In the genomic region with DNA sequence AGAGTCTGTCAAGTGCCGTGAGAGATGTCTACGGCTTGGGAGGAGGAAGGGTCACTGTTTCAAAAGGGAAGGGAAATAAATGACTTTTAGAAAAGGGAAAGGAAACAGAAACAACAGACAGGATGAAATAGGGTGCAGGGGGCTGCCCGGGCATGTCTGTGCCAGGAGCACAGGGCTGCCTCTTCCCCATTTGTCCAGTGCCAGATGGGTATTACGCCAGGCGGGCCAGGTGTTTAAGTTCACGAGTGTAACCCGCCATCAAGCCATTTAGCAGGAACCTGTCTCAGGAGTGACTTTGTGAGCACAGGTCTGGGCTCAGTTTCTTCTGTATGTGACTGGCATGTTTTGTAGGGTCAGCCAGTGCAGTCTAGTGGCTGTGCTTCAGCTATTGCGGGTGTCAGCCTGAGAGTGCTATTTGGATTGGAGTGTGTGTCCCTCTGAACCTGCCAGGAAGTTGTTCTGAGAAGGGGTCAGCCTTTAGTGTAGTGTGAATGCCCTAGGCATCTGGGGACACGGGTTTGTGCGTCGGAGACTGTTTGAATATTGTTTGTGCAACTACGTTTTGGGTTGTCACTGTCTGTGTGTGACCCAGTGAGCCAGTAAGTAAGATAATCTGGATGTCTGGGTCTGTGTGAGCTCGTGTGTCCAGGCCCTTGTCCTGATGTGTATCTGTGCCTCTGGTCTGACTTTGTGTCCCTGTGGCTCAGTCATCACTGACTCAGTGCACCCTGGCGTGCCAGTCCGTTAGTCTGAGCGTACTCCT, we compare ENCODE assay signal across 8 mouse cellular contexts. TPM values are rescaled to one million over a fixed set of nuclear protein-coding genes. Genes with fewer than 3 reads are reported as not detected.
DNase-seq lines count a peak whose midpoint lies in the region; ATAC-seq and TF ChIP-seq lines count a peak whose summit lies in the region.

No protein-coding gene starts in this region.

- no peak for TF ChIP-seq POLR2A in bone marrow, adult 2 months (IDR thresholded peaks at IDR 0.05; ENCODE audit: borderline replicate concordance, control insufficient read depth, low read depth, low read length)
- no peak for TF ChIP-seq POLR2A in small intestine, adult 2 months (IDR thresholded peaks at IDR 0.05; ENCODE audit: low read depth, low read length)

- H3K9ac ChIP-seq in heart, embryonic 15.5 days = peak overlapping the region; percentile 55
- H3K9ac ChIP-seq in liver, embryonic 12.5 days = peak overlapping the region; percentile 99

- peaks cover 10% of the 10 kb centered on the region for H3K4me1 ChIP-seq in bone marrow, adult 2 months (ENCODE audit: control insufficient read depth, insufficient read depth, low read length)
- peaks cover 55% of the 10 kb centered on the region for H3K4me1 ChIP-seq in heart, embryonic 15.5 days (replicated peaks)
- H3K4me1 ChIP-seq in liver, embryonic 12.5 days = peaks cover 72% of the 10 kb centered on the region
- H3K4me1 ChIP-seq in small intestine, adult 2 months (ENCODE audit: control insufficient read depth, insufficient read depth, insufficient read length, low read length) = peaks cover 21% of the 10 kb centered on the region

- no peaks in the 10 kb centered on the region for H3K36me3 ChIP-seq in heart, embryonic 15.5 days
- H3K36me3 ChIP-seq in liver, embryonic 12.5 days = no peaks in the 10 kb centered on the region
- no peaks in the 10 kb centered on the region for H3K36me3 ChIP-seq in small intestine, adult 2 months (ENCODE audit: control insufficient read depth, insufficient read depth, low read length)

- TF ChIP-seq CTCF in layer of hippocampus, adult 2 months (conservative IDR thresholded peaks at IDR 0.05) = no peak
- no peak for TF ChIP-seq CTCF in bone marrow, adult 2 months (IDR thresholded peaks at IDR 0.05; ENCODE audit: control insufficient read depth, insufficient read depth, low read length)
- no peak for TF ChIP-seq CTCF in small intestine, adult 2 months (IDR thresholded peaks at IDR 0.05; ENCODE audit: extremely low read depth, insufficient read length, insufficient replicate concordance, low read depth, low read length)

- peak overlapping the region; percentile 87 for H3K4me2 ChIP-seq in heart, embryonic 15.5 days
- H3K4me2 ChIP-seq in liver, embryonic 12.5 days = peak overlapping the region; percentile 100

- WGBS in bone marrow, adult 2 months = 8% methylated on average over 16 of the region's 16 CpGs
- WGBS in heart, embryonic 15.5 days = 39% methylated on average over 16 of the region's 16 CpGs
- WGBS in liver, embryonic 12.5 days (ENCODE audit: insufficient replicate concordance) = 44% methylated on average over 16 of the region's 16 CpGs
- 15% methylated on average over 16 of the region's 16 CpGs for WGBS in small intestine, adult 2 months

- H3K27me3 ChIP-seq in heart, embryonic 15.5 days = no peaks in the 10 kb centered on the region
- H3K27me3 ChIP-seq in liver, embryonic 12.5 days (replicated peaks) = peaks cover 9% of the 10 kb centered on the region
- H3K27me3 ChIP-seq in small intestine, adult 2 months (ENCODE audit: control insufficient read depth, insufficient read depth, low read length) = no peaks in the 10 kb centered on the region

- H3K27ac ChIP-seq in layer of hippocampus, adult 2 months = peak overlapping the region; percentile 85
- H3K27ac ChIP-seq in bone marrow, adult 2 months (ENCODE audit: control insufficient read depth, insufficient read depth, low read depth, low read length, poor library complexity) = peak overlapping the region; percentile 71
- H3K27ac ChIP-seq in heart, embryonic 15.5 days = peak overlapping the region; percentile 99
- peak overlapping the region; percentile 98 for H3K27ac ChIP-seq in liver, embryonic 12.5 days
- H3K27ac ChIP-seq in small intestine, adult 2 months (ENCODE audit: insufficient read depth, low read depth, low read length) = peak overlapping the region; percentile 10; the same call in 1 of the 2 replicates

- H3K9me3 ChIP-seq in heart, embryonic 15.5 days (replicated peaks) = no peaks in the 10 kb centered on the region
- no peaks in the 10 kb centered on the region for H3K9me3 ChIP-seq in liver, embryonic 12.5 days (replicated peaks)

- no peak for DNase-seq in layer of hippocampus, adult 2 months (ENCODE audit: low spot score in 2 of 2)
- no peak for DNase-seq in layer of hippocampus, adult 9-10 months (ENCODE audit: low spot score)
- no peak for DNase-seq in embryo, embryonic 11 days
- no peak for DNase-seq in layer of hippocampus, adult 8-10 months (ENCODE audit: low spot score in 2 of 2)

- ATAC-seq in heart, embryonic 15.5 days (replicated peaks; ENCODE audit: insufficient number of reproducible peaks, insufficient read depth, low FRiP score, low read depth) = no peak
- no peak for ATAC-seq in liver, embryonic 12.5 days

- H3K4me3 ChIP-seq in layer of hippocampus, adult 2 months = peak overlapping the region; percentile 70
- H3K4me3 ChIP-seq in bone marrow, adult 2 months (replicated peaks; ENCODE audit: control insufficient read depth, low read depth, low read length) = peak overlapping the region; percentile 63
- H3K4me3 ChIP-seq in heart, embryonic 15.5 days = peak overlapping the region; percentile 95
- peak overlapping the region; percentile 84 for H3K4me3 ChIP-seq in liver, embryonic 12.5 days
- H3K4me3 ChIP-seq in small intestine, adult 2 months (ENCODE audit: low read depth, low read length) = peak overlapping the region; percentile 72

RNA-seq across cellular contexts. Expression of a gene that starts 0.5 kb away (rescaled TPM):
- total RNA-seq in layer of hippocampus, adult 2 months (2021) = 10 to 100 TPM; 12.5 to 14.9 TPM
- 4.4 and 9.2 TPM in 2 replicates for polyA plus RNA-seq in bone marrow, adult 2 months (2011; ENCODE audit: insufficient read depth, insufficient read length, low replicate concordance, missing spikeins)
- polyA plus RNA-seq in heart, embryonic 15.5 days (2015; fragmentation: Nextera tagmentation; extraction: Ambion mirVana) = 6.6 and 6.9 TPM in 2 replicates
- 5.9 and 7.6 TPM in 2 replicates for polyA plus RNA-seq in liver, embryonic 12.5 days (2016; fragmentation: Nextera tagmentation; extraction: Ambion mirVana)
- 8.3 and 50.9 TPM in 2 replicates for polyA plus RNA-seq in small intestine, adult 2 months (2012; rRNA removed)
- total RNA-seq in layer of hippocampus, adult 8-10 months (2022) = 10 to 100 TPM in 3 of 4 experiments, 1 to 10 TPM in 1; 8.9 to 14.4 (median 10.9) TPM

RNA-seq across cellular contexts. Expression of a gene that starts 22.1 kb away (rescaled TPM):
- 10 to 100 TPM; 79.7 to 81.0 TPM for total RNA-seq in layer of hippocampus, adult 2 months (2021)
- polyA plus RNA-seq in bone marrow, adult 2 months (2011; ENCODE audit: insufficient read depth, insufficient read length, low replicate concordance, missing spikeins) = 108 and 194 TPM in 2 replicates
- 14.4 and 18.3 TPM in 2 replicates for polyA plus RNA-seq in heart, embryonic 15.5 days (2015; fragmentation: Nextera tagmentation; extraction: Ambion mirVana)
- 29.7 and 30.0 TPM in 2 replicates for polyA plus RNA-seq in liver, embryonic 12.5 days (2016; fragmentation: Nextera tagmentation; extraction: Ambion mirVana)
- polyA plus RNA-seq in small intestine, adult 2 months (2012; rRNA removed) = 14.2 and 24.9 TPM in 2 replicates
- 10 to 100 TPM; 72.6 to 88.3 (median 86.3) TPM for total RNA-seq in layer of hippocampus, adult 8-10 months (2022)

RNA-seq across cellular contexts. Expression of a gene that starts 35.3 kb away (rescaled TPM):
- 10 to 100 TPM; 32.0 to 35.5 TPM for total RNA-seq in layer of hippocampus, adult 2 months (2021)
- polyA plus RNA-seq in bone marrow, adult 2 months (2011; ENCODE audit: insufficient read depth, insufficient read length, low replicate concordance, missing spikeins) = 19.8 and 23.6 TPM in 2 replicates
- polyA plus RNA-seq in heart, embryonic 15.5 days (2015; fragmentation: Nextera tagmentation; extraction: Ambion mirVana) = 8.8 and 11.1 TPM in 2 replicates
- polyA plus RNA-seq in liver, embryonic 12.5 days (2016; fragmentation: Nextera tagmentation; extraction: Ambion mirVana) = 8.6 and 8.8 TPM in 2 replicates
- 61.0 and 121 TPM in 2 replicates for polyA plus RNA-seq in small intestine, adult 2 months (2012; rRNA removed)
- 10 to 100 TPM; 30.9 to 39.3 (median 33.1) TPM for total RNA-seq in layer of hippocampus, adult 8-10 months (2022)

RNA-seq across cellular contexts. Expression of a gene that starts 49.4 kb away (rescaled TPM):
- total RNA-seq in layer of hippocampus, adult 2 months (2021) = 1 to 10 TPM in 1 of 2 experiments, under 1 TPM in 1; 0.90 to 2.6 TPM
- 9.0 and 17.2 TPM in 2 replicates for polyA plus RNA-seq in bone marrow, adult 2 months (2011; ENCODE audit: insufficient read depth, insufficient read length, low replicate concordance, missing spikeins)
- polyA plus RNA-seq in heart, embryonic 15.5 days (2015; fragmentation: Nextera tagmentation; extraction: Ambion mirVana) = 2.0 and 4.1 TPM in 2 replicates
- polyA plus RNA-seq in liver, embryonic 12.5 days (2016; fragmentation: Nextera tagmentation; extraction: Ambion mirVana) = 1.7 and 2.1 TPM in 2 replicates
- 5.4 and 5.7 TPM in 2 replicates for polyA plus RNA-seq in small intestine, adult 2 months (2012; rRNA removed)
- 1 to 10 TPM in 3 of 4 experiments, under 1 TPM in 1; 0.61 to 5.4 (median 3.0) TPM for total RNA-seq in layer of hippocampus, adult 8-10 months (2022)

Comparison
In these comparisons a context has a peak if more than half of its experiments do, and no peak if none do; other contexts are left out.
1. H3K27ac ChIP-seq: peak in every context shown above with its lines; median percentile 99 in heart, embryonic 15.5 days; 98 in liver, embryonic 12.5 days; 85 in layer of hippocampus, adult 2 months; 71 in bone marrow, adult 2 months; 10 in small intestine, adult 2 months.